ENCODE assay signal across 8 mouse cellular contexts in the genomic region with DNA sequence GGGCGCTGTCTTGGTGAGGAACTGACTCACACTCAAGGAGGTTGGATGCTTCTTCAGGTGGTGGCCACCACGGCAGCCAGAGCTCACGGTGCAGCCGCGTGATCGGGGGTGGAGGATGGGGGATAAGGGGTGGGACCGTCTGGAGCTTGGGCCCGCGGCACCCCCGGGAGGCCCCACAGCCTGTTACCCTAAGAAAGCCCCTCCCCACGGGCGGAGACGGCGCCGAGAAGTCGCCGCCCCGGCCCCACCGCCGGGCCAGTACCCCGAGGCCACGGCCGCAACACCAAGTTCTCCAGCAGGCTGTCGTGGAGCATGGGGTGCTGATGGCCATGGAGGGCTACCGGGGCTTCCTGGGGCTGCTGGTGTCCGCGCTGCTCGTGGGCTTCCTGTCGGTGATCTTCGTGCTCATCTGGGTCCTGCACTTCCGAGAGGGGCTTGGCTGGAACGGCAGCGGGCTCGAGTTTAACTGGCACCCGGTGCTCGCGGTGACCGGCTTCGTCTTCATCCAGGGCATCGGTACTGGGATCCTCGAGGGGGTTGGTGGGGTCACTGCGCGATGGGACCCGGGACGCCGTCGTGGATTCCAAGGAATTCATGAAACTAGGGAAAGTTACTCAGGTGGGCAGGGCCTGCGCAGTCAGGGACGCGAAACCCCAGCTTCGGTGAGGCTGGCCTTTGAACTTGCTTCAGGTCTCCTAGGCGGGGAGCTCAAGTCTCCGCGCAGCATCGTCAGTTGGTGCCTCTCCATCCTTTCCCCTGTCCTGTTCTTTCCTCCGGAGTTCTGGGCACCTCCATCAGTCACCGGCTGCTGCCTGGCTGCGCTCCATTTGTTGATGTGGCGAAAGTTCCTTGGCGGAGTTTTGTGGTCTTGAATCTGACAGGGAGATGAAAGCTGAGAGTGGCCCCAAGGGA. TPM values are rescaled to one million over a fixed set of nuclear protein-coding genes. Genes with fewer than 3 reads are reported as not detected.
DNase-seq lines count a peak whose midpoint lies in the region; ATAC-seq and TF ChIP-seq lines count a peak whose summit lies in the region.

A gene (plus strand): TSS at position 127 of the 912 bp plus-strand sequence.

- H3K27ac ChIP-seq in intestine, postnatal 0 days (ENCODE audit: low read depth, low read length) = no peak within 1 kb of the TSS
- no peak within 1 kb of the TSS for H3K27ac ChIP-seq in lung, embryonic 16.5 days (ENCODE audit: low read length)
- H3K27ac ChIP-seq in small intestine, adult 2 months (ENCODE audit: insufficient read depth, low read depth, low read length) = no peak within 1 kb of the TSS

- H3K4me3 ChIP-seq in intestine, postnatal 0 days (ENCODE audit: low read depth, low read length) = peak within 1 kb of the TSS; percentile 56
- H3K4me3 ChIP-seq in lung, embryonic 16.5 days (ENCODE audit: low read length) = peak within 1 kb of the TSS; percentile 62
- H3K4me3 ChIP-seq in small intestine, adult 2 months (ENCODE audit: low read depth, low read length) = peak within 1 kb of the TSS; percentile 74

- ATAC-seq in intestine, postnatal 0 days = peak; percentile 52
- peak; percentile 76 for ATAC-seq in lung, embryonic 16.5 days (ENCODE audit: low read depth)

- no peak for TF ChIP-seq POLR2A in small intestine, adult 2 months (IDR thresholded peaks at IDR 0.05; ENCODE audit: low read depth, low read length)

- WGBS in intestine, postnatal 0 days = 1% methylated on average over 59 of the region's 60 CpGs
- 2% methylated on average over 57 of the region's 60 CpGs for WGBS in lung, embryonic 16.5 days
- WGBS in small intestine, adult 2 months = 4% methylated on average over 60 of the region's 60 CpGs

- TF ChIP-seq CTCF in intestine, postnatal 0 days (IDR thresholded peaks at IDR 0.05; ENCODE audit: low read depth) = no peak
- TF ChIP-seq CTCF in small intestine, adult 2 months (IDR thresholded peaks at IDR 0.05; ENCODE audit: extremely low read depth, insufficient read length, insufficient replicate concordance, low read depth, low read length) = no peak

- H3K9ac ChIP-seq in intestine, postnatal 0 days (ENCODE audit: low read depth, low read length) = peak within 1 kb of the TSS; percentile 55
- peak within 1 kb of the TSS; percentile 73 for H3K9ac ChIP-seq in lung, embryonic 16.5 days (ENCODE audit: low read length)

- H3K4me2 ChIP-seq in intestine, postnatal 0 days (replicated peaks; ENCODE audit: low read depth) = peak within 1 kb of the TSS; percentile 97
- peak within 1 kb of the TSS; percentile 96 for H3K4me2 ChIP-seq in lung, embryonic 16.5 days (ENCODE audit: low read depth, low read length)

- H3K36me3 ChIP-seq in intestine, postnatal 0 days (ENCODE audit: control insufficient read depth, insufficient read depth) = no peaks in the 10 kb centered on the region
- H3K36me3 ChIP-seq in lung, embryonic 16.5 days (ENCODE audit: control insufficient read depth, insufficient read depth, low read length) = no peaks in the 10 kb centered on the region
- H3K36me3 ChIP-seq in small intestine, adult 2 months (ENCODE audit: control insufficient read depth, insufficient read depth, low read length) = no peaks in the 10 kb centered on the region

- no peaks in the 10 kb centered on the region for H3K4me1 ChIP-seq in intestine, postnatal 0 days (replicated peaks; ENCODE audit: control insufficient read depth, insufficient read depth, low read length)
- peaks cover 10% of the 10 kb centered on the region; the same call in 1 of the 2 replicates for H3K4me1 ChIP-seq in lung, embryonic 16.5 days (replicated peaks; ENCODE audit: control insufficient read depth, insufficient read depth, low read length)
- H3K4me1 ChIP-seq in small intestine, adult 2 months (ENCODE audit: control insufficient read depth, insufficient read depth, insufficient read length, low read length) = peaks cover 10% of the 10 kb centered on the region

- peak; percentile 25 for DNase-seq in ovary, postnatal 10 days (ENCODE audit: low spot score)
- no peak for DNase-seq in ovary, adult 18-20 months (ENCODE audit: low spot score)
- DNase-seq in embryo, embryonic 11 days = peak; percentile 52
- peak; percentile 67 to 74 for DNase-seq in heart, adult 18-20 months
- no peak for DNase-seq in adipocyte (ENCODE audit: low spot score)

- no peaks in the 10 kb centered on the region for H3K27me3 ChIP-seq in intestine, postnatal 0 days (replicated peaks; ENCODE audit: control insufficient read depth, insufficient read depth, low read length)
- H3K27me3 ChIP-seq in lung, embryonic 16.5 days (ENCODE audit: control insufficient read depth, insufficient read depth, low read depth, low read length) = no peaks in the 10 kb centered on the region; the same call in 1 of the 2 replicates
- H3K27me3 ChIP-seq in small intestine, adult 2 months (ENCODE audit: control insufficient read depth, insufficient read depth, low read length) = peaks cover 16% of the 10 kb centered on the region; the same call in 1 of the 2 replicates

- no peaks in the 10 kb centered on the region for H3K9me3 ChIP-seq in intestine, postnatal 0 days (ENCODE audit: control insufficient read depth)
- 0 out of 2 replicates have a peak, but pooled peaks cover 3% of the 10 kb centered on the region for H3K9me3 ChIP-seq in lung, embryonic 16.5 days (ENCODE audit: control insufficient read depth, low read length)

RNA-seq across cellular contexts. Expression of the gene that starts here (rescaled TPM):
- 1 to 10 TPM in 1 of 2 experiments, under 1 TPM in 1; 0.87 to 1.9 TPM for total RNA-seq in heart, adult 18-20 months (2021)
- 7.1 and 7.7 TPM in 2 replicates for polyA plus RNA-seq in intestine, postnatal 0 days (2015; fragmentation: Nextera tagmentation; extraction: Ambion mirVana)
- 4.6 and 5.1 TPM in 2 replicates for polyA plus RNA-seq in lung, embryonic 16.5 days (2015; fragmentation: Nextera tagmentation; extraction: Ambion mirVana)
- 1.5 and 20.6 TPM in 2 replicates for polyA plus RNA-seq in small intestine, adult 2 months (2012; rRNA removed)

Comparison
In these comparisons a context has a peak if more than half of its experiments do, and no peak if none do; other contexts are left out.
1. DNase-seq: peak in ovary, postnatal 10 days (single experiment), embryo, embryonic 11 days (single experiment) and heart, adult 18-20 months (2 of 2); none in ovary, adult 18-20 months (single experiment) and adipocyte (single experiment).
2. Peak in every context shown above with its lines, with median percentiles within 50 percentile points of each other: H3K4me3 ChIP-seq.